Mouse (Mus musculus): ENCODE data around the gene Ano6.

Ano6 gene

DNA sequence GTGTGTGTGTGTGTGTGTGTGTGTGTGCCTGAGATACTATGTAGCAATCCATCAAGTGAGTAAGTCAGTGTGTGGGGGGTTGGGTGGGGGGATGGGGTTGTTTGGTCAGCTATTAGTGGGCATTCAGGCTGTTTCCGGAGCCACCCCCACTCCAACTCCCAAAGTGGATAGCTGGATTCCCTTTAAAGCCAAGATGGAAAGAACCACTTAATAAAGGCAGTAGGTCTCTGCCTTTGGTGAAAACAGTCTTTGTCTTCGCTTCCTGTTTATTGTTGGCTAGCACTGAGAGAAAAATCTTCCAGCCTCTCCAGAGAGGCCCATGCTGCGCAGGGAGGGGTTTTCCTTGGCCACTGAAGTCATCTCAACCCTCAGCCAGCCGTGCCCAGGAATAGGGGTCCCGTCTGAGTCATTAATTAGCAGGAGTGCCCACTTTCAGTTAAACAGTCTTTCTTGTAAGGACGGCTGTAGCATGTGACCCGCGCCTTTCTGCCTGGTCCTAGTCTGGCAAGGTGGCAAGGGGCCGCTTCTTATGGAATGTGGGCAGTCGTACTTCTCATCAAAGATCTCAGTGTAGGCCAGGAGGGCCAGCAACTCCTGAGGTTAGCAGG lies 38.1 kb downstream of the Ano6 start:
- peak; percentile 49 for DNase-seq

DNA sequence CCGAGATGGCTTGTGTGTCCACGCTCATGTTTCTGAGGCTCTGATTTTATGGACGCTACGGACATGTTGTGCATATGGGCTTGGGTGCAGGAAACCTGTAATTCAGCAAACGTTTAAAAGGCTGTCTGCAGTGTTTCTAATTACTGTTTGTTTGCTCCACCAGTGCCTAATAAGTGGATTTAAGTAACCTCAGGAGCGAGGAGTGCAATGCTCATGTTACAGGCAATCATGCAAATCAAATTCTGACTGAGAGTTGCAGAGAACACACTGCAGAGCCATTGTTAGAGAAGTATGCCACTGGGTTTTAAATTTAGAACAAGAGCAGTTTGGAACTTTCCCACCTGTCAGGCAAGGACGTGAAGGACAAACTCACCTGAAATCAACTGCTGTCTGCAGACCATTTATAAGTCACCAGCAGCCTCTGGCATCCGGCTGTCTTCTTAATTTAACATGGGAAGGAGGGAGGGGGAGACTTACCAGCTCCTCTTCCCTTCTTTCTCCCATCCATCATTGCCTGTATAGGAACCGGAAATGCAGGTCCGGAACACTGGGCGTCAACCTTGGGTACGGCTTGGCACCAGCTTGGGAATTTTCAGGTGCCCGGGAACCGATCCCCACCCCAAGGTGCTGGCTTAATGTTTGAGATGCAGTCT lies 39.0 kb downstream of the Ano6 start:
- peak; percentile 61 for DNase-seq

DNA sequence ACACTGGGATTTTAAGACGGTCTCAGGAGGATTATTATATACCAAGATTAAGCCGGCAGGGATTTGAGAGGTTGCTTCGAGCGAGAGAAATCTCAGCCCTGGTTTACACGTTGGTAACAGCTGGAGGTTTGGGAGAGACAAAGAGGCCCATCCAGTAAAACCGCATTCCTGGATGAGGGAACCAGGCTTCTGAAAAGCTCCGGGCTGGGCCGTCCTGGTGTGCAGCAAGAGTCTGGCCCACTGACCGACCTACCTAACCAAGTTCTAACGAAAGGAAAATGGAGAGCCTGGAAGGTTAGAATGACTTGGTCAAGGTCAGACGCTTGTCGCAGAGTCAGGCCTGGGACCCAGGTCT lies 39.5 kb downstream of the Ano6 start:
- DNase-seq, result no peak

DNA sequence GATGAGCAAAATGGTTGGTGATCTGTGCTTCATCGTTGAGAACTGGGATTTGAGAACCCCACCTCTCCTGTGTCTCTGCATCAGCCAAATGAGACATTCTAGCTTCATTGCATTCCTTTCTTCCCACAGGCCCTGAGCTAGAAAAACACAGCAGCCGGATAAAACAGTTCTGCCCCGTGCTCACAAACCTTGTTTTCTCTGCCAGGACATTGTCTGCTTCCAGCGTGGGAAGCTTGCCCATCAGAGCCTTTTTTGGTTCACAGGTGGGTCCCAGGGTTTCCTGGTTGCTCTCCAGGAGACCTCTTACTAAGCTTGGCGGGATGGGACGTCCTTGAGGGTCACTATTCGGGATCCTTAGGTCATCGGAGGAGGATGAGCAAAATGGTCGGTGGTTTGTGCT lies 42.6 kb downstream of the Ano6 start:
- DNase-seq, result no peak

DNA sequence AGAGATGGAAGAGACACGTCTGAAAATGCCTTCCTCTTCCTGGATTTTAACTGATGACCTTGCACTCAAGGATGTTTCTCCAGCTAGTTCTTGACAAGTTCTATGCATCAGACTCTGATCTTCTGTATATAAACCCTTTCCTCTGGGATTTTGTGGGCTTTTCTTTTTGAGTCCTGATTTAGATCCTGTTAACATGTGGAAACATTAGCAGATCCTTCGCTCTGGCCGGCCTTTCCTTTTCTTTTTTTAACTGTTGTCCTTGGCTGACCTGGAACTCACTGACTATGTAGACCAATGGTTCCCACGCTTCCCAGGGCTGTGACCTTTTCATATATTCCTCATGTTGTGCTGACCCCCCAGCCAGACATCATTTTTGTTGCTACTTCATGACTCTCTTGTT lies 45.4 kb downstream of the Ano6 start:
- DNase-seq, result no peak

DNA sequence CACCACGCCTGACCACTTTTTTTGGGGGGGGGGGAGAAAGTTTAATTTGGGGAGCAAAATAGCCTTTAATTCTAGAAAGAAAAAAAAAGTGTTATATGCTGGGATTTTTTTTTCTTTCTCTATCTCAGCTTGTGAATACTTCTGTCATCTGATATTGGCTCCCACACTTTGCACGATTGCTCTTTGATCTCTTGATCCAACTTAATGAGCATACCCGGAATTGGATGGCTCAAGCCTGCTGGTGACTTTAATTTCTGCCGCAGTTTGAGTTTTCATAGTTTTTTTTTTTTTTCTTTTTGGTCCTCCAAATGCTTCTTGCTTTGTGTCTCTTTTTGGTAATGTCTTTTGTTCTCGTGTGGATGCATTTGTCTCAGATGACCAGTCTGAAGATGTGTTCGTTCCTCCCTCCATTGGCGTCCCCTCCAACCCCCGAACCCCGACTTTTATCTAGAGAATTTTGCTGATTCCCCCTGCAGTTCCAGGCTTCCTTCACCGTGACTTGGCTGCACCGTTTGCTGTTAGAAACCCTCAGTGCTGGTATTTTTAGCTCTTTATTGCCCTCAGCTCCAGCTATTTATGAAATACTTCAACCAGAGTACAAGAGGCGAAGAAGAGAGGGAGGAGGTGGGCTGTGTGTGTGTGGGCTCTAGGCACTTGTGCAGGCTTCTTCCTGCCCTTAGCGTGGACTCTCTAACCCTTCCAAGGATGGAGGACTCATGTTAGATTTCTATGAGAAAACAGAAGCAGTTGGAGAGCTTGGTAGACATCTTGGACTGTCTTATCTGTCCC lies 46.2 kb downstream of the Ano6 start:
- no peak for DNase-seq

DNA sequence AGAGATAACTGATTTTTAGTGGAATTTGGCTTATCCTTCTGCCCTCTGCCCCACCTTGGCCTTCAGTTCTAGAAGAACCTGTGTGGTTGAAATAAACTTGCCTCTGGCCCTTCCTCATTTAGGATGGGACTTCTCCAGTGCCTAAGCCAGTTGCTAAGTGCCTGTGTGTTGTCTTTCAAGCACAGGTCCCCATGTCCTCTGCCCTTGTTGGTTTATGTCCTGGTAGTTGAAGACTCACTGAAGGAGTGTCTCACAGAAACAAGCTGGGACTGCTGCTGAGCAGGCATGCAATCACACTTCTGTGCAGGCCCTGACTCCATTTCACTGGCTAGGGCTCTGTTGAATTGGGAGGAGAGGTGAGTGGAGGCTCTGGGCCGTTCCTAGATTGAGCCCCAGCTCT lies 46.9 kb downstream of the Ano6 start:
- DNase-seq, result no peak

DNA sequence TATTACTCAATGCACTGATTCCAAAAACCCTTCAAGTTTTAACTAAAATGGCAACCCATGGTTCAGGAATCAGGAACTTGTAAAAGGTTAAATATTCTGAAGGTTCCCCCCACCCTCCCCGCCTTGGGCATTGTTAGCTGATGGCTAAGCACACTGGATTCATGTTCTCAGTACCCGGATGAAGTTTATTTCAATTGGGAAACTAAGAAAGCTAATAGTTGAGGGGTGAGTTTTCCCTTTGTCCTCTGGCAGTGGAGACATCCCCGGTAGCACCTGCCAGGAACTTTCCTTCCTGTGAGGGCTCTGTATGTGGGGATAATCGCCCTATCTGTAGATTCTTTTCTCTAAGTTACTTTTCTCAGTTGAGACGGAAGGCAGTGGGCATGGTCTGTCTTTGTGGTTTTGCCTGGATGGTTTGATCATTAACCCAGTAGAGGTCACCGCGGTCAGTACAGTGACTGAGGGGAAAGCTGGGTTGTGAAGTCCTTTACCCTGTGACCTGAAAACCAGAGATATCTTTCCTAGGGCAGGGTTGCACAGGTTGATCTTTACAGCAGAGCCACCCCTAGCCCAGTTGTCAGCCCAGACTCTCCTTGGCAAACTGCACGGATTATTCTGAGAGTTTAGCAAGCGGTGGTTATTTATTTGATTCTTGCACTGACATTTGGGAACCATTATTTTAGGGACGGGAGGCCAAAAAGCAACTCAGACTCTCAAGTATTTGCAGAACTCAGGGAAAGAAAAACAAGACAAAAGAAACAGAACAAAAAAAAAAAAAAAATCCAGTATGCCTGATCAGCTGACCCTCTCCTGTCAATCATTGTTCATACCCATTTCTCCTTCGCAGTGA lies 47.8 kb downstream of the Ano6 start:
- DNase-seq, result peak; percentile 77

DNA sequence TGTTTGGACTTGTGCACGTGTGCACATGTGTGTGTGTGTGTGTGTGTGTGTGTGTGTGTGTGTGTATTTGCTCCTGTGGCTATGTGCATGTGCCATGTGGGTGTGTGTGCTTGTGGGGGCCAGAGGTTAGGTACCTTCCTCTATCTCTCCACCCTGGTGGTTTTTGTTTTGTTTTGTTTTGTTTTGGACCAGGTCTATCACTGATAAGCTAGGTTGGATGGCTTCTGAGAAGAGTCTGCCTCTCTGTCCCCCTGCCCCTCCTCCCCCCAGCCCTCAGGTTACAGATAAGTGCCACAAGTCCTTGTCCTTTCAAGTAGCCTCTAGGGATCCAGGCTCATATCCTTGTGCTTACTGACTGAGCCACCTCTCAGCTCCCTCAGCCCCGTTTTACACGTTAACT lies 49.1 kb downstream of the Ano6 start:
- DNase-seq, result no peak

DNA sequence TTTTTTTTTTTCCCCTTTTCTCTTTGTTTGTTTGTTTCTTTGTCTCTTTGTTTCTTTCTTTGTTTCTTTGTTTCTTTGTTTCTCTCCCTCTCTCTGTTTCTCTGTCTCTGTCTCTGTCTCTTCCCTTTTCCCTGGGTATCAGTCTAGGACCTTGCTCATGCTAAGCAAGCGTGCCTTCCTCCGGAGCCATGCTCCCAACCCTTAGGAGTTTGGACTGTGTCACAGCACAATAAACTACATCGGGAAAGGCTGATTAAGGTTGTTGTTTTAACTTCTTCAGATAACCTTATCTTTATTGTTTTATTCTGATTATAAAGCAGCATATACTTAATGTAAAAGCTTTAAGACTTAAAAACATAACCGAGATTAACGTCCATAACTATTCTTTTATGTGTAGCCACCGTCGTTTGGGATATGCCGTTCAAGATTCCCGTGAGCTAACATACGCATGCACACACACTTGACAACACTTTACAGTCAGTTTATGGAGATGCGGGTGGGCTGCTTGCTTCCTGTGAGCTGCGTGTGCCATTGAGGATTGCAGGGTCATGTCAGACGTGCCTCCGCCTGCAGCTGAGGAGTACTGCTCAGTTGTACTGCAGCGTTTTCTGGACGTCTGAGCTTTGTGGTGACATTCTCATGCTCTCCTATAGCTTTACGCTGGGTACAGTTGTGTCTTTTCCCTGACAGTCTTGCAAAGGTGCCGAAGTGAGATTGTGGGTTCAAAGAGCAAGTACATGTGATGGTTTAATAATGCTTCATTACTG lies 52.7 kb downstream of the Ano6 start:
- no peak for DNase-seq

DNA sequence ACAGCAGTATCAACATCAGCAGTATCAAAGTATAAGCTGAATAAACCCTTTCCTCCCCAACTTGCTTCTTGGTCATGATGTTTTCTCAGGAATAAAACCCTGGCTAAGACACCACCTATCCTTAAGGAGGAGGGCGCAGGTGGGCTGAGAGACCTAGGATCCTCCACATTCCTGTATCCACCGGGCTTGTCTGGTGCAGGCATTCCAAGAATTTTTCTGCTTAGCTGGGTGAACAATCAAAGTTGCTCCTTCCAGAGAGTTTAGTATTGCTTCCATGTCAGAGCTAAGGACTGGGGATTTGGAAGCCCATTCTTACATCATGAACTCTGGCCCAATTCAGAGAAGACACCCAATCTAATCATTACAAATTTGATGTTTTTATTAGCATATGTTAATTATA lies 53.8 kb downstream of the Ano6 start:
- no peak for DNase-seq

DNA sequence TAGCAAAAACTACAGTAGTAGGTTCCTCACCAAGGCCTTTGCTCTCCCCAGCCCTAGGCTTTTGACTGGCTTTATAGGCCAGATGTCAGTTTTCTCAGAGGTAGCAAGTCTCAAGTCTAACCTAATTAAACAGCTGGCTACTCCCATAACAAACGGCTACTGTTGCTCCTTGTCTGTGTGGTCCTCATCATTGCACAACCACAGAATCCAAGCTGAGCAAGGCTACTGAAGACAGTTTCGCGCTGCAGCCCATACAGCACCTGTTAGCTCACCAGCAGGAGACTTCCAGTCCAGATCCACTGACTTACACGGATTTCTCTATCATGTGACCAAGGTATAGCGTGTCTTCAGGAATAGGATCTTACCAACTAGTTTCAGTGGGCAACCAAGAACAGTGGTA lies 55.5 kb downstream of the Ano6 start:
- DNase-seq, result no peak

DNA sequence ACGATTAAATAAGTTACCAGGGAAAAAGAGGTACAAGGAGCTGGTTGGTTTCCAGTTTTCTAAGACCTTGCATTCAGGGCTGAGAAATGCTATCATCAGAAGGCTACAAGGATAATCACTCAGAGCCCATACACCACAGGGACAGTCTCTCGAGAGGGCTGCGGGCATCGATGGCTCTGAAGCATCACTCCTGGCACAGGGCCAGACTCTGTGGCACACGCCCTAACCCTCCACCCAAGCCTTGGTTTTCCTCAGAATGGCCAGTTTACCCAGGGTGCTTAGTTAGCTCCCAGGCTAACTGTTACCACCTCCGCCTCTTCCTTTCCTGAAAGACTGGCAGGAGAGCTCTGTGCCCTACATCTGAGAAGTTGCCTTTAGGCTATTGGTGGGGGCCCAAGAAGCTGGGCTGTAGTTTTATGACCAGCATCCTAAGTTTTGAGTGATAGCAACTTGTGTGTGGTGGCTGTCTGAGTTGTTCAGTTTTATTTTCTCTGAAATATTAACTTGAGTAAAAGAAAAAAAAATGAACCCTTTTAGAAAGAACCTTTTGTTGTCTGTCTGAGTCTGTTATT lies 57.9 kb downstream of the Ano6 start:
- DNase-seq, result no peak

DNA sequence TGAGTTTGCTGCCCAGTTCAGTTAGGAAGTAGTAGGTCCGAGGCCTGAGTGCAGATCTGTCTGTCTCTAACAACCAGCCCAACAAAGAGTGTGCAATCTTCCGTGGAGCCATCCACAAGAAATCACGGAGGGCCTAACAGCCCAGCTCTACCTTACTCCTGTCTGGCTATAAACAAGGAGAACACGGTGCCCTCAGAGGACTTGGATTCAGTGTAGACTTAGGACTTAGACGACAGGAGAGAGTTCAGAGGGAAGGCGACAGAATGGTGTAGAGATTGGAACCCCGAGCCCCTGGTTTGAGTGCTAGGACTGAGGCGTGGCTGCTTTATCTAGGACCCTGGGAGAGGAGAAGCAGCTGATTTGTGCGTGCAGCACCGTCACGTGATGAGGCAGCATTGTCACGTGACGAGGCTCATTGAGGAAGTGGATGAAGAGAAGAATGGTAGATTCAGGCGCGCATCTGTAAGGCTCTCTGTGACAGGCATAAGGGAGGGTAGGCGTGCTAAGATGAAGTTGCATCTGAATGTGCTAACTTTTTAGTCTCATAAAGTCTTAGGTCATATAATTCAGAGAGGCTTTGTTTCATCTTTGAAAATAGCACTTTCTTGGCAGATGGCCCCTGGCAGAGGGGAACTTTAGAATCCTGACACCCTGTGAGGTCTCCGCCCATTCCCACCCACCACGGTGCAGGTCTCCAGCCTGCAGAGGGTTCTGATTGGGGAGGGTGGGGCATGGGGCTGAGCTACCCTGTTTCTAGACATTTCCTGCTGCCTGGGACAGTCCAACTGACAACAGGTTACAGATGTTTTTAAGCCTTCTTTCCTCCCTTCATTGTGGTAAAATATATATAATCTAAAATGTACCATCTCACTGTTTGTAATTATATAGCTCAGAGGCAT lies 59.1 kb downstream of the Ano6 start:
- no peak for DNase-seq

DNA sequence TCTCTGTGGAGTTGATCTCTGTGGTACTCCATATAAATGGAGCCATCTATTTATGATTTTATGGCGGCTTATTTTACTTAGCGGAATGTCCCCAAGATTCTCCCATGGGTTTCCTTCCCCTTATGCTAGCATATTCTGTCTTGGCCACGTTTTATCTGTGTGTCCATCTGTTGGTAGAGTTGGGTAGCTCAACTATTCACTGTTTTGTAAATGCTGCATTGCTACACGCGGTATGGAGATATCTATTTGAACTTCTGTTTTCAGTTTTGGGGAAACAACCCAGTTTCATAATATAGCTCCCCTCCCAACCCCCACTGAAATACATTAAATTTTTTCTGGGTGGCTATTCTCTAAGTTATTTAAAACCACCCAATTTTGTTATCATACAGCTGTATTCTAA lies 59.9 kb downstream of the Ano6 start:
- no peak for DNase-seq

DNA sequence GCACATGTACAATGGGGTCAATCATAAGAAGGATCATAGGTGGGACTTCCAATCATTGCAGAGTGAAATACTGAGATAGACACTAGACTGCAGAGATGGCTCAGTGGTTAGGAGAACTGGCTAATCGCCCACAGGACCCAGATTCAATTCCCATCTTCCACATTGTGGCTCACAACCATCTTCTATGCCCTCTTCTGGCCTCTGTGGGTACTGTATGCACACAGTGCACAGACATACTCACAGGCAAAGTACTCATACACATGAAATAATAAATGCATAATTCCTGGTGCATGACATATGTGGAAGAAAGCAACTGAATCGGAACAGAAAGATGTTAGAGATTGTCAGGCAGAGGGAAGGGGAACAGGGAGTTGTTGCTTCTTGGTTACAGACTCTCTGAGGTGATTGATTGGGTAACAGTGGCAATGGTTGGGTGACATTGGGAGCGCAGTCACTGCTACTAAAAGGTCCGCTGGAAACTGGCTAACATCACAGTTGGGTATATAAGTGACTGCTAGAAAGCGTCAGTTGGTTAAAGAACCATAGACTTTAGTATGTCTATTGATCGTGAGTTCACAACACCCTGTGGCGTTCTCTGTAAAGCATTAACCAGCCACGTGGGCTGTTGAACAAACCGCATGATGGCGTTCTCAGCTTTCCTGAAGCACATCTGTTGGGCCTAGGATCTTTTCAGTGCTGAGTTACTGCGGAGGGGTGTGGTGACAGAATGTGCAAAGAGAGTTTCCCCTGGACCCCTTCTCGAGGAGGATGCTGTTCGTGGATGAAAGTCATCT lies 64.6 kb downstream of the Ano6 start:
- no peak for DNase-seq

DNA sequence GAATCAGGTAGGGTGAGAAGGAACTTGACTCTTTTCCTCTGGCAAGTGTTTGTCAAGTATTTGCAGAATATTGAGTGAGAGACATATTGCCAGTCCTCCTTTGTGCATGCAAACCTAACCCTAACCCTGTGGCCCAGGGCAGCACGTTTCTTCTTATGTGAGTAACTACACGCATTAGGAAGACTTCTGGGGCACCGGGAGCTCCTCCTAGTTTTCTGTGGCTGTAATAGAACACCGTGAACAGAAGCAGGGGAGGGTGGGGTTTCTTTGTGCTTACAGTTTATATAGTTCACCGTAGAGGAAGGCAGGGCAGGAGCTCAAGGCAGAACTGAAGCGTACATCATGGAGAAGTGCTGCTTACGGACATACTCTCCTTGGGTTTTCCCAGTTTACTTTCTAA lies 65.3 kb downstream of the Ano6 start:
- DNase-seq, result no peak

DNA sequence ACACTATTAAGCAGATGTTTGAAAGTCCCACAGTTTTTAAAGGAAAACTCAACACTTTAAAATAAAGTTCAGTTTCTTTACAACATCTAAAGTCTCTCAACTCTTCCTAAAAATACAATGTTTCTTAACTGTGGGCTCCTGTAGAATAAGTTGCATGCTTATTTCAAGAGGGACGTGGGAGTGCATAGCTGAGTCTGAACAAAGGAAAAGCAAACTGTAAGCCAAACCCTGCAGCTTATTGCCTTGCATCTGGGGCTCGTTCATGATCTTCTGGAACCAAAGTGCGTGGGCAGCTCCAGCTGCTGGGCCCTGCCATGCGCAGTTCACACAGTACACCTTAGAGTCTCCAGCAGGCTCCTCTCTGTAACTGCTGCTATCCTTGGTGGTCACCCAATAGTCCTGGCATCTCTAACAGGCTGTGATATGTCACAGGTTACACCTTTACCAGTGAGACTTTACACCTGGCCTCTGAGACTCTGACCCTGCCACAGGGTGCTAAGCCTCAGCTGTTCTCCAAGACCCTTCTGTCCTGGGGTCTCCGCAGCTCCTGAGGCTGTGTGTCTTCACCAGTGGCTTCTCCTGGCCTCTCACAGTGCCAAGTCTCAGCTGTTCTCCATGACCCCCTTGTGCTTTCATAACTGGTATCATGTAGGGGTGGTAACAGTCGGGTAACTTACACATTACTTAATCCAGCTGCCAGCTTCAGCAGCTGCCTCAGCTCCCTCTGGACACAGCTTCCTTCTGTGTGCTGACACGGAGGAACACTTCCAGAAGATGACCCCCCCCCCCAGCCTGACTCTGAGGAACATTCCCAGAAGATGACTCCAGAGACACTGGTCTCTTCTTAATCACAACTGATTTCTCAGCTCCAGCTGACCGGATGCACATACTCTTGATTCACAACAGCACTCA lies 66.3 kb downstream of the Ano6 start:
- no peak for DNase-seq

Measured in kidney, adult 18-20 months (tissue).